Mouse (Mus musculus): ENCODE measurements around the gene Cxcl14. TPM values are rescaled to one million over a fixed set of nuclear protein-coding genes. Genes with fewer than 3 reads are reported as not detected.

The Cxcl14 gene
- total RNA-seq, 2 experiments from 2014 or later = 30.7 to 35.6 TPM

- no peak for DNase-seq
- Histone ChIP-seq H3K27ac (no peak overlapping the region), H3K4me3 (no peak overlapping the region)
- no peak for TF ChIP-seq CTCF (IDR thresholded peaks at IDR 0.05)
- intact Hi-C loops (cut with DNase I) = no loop called here
Measured at GRCm38 (mm10) chr13:56257469-56258153, 38.7 kb downstream of the Cxcl14 start.

DNA sequence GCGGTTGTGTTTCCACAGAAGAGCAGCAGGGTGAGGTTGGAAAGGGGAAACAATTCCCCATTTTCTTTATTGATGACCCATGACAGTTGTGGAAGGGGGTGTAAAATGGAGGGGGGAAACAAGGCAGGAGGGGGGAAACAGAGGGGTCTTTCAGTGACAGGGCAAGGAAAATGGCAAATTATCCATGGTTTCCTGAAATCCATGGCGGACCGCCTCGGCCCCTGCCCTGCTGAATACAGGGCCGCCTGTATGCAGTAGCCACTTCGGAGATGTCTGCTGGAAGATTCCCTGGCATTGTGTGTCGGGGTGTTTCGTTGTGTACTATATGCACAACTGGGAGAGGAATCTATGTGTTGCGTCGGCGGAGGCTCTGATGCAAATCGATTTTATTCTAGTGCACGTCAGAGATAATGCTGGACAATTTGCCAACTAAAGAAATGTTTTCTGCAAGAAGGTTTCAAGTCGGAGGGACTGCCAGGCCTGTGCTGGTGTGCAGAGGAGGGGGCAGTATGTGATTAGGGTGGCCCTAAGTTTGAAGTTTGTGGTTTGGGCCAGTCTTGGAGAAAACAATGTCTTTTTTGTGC is 39.5 kb downstream of the Cxcl14 start:
- H3K27ac ChIP-seq = no peak overlapping the region
- no peak for DNase-seq
- intact Hi-C loops (cut with DNase I) = no loop called here
- no peak for TF ChIP-seq CTCF (IDR thresholded peaks at IDR 0.05)
- H3K4me3 ChIP-seq = no peak overlapping the region

DNA sequence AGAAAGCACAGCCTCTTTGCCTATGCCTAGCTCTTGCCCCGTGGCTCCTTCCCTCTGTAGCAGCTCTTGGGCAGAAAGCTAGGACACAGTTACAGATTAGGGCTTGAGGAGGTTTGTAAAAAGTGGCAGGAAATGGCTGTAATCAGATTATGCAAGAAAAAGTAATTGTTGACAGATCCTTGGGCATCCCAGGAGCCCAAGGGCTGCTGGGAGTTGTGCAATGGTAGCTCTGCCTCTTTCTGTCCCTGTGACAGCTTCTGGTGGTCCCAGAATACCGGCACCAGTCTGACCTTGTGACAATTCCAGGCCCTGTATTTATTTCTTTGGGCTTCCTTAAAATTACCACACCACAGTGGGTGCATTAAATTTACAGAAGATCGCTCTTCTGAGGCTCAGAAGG is 43.0 kb downstream of the Cxcl14 start:
- DNase-seq = no peak
- Histone ChIP-seq H3K27ac (no peak overlapping the region), H3K4me3 (no peak overlapping the region)
- TF ChIP-seq CTCF (IDR thresholded peaks at IDR 0.05) = no peak
- intact Hi-C loops (cut with DNase I) = no loop called here

GRCm38 (mm10) chr13:56252783-56253182 is 43.6 kb downstream of the Cxcl14 start:
- intact Hi-C loops (cut with DNase I) = no loop called here
- no peak for TF ChIP-seq CTCF (IDR thresholded peaks at IDR 0.05)
- no peak overlapping the region for H3K4me3 ChIP-seq

DNA sequence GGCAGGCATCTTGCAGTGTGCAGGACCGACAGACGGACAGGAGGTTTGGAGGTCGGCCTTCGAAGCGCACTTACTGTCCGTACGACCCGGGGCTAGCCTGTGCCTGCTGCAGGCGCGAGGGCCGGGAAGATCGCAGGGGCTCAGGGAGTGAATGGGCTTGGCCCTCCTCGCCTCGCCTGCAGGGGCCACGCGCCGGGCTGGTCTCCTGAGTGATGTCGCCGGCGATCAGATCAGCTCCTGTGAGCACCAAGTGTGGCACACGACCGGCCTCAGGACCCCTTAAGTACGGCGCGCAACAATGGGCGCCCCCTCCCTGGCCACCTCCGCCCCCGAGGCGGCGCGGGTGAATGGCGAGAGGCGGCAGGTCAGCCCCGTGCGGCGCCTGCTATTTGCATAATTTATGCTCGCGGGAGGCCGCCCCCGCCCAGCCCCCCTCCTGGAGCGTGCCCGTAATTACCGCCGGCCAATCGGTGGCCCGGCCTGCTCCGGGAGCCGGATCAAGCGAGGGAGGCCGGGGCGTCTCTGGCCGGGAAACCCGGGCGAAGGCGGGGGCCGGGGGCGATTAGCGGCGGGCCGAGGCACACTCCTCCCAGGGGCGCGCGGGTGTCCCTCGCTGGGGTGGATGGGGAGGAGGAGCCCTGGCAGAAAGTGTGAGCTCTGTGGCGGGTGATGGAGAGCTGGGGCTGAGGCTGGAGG is 44.3 kb downstream of the Cxcl14 start, which contains the start of gene Neurog1:
Gene Neurog1, minus strand, starts transcription at position 240 of the 696 bp plus-strand sequence.
- intact Hi-C loops (cut with DNase I) = no loop called here
- peak within 1 kb of the TSS; percentile 47 for H3K4me3 ChIP-seq
- DNase-seq = no peak

More at GRCm38 (mm10) chr13:56252783-56253182, 43.6 kb downstream of the Cxcl14 start:
- no peak for DNase-seq
- H3K27ac ChIP-seq = no peak overlapping the region

GRCm38 (mm10) chr13:56251176-56251923 is 45.0 kb downstream of the Cxcl14 start:
- Histone ChIP-seq H3K27ac (no peak overlapping the region), H3K4me3 (no peak overlapping the region)
- no peak for TF ChIP-seq CTCF (IDR thresholded peaks at IDR 0.05)
- DNase-seq = no peak
- intact Hi-C loops (cut with DNase I) = no loop called here

More for the DNA sequence above, 44.3 kb downstream of the Cxcl14 start, which contains the start of gene Neurog1:
- H3K27ac ChIP-seq = no peak within 1 kb of the TSS
- no peak for TF ChIP-seq CTCF (IDR thresholded peaks at IDR 0.05)

GRCm38 (mm10) chr13:56250551-56251161 is 45.7 kb downstream of the Cxcl14 start:
- no peak overlapping the region for H3K4me3 ChIP-seq
- no peak for TF ChIP-seq CTCF (IDR thresholded peaks at IDR 0.05)
- no peak overlapping the region for H3K27ac ChIP-seq
- intact Hi-C loops (cut with DNase I) = no loop called here
- DNase-seq = no peak

DNA sequence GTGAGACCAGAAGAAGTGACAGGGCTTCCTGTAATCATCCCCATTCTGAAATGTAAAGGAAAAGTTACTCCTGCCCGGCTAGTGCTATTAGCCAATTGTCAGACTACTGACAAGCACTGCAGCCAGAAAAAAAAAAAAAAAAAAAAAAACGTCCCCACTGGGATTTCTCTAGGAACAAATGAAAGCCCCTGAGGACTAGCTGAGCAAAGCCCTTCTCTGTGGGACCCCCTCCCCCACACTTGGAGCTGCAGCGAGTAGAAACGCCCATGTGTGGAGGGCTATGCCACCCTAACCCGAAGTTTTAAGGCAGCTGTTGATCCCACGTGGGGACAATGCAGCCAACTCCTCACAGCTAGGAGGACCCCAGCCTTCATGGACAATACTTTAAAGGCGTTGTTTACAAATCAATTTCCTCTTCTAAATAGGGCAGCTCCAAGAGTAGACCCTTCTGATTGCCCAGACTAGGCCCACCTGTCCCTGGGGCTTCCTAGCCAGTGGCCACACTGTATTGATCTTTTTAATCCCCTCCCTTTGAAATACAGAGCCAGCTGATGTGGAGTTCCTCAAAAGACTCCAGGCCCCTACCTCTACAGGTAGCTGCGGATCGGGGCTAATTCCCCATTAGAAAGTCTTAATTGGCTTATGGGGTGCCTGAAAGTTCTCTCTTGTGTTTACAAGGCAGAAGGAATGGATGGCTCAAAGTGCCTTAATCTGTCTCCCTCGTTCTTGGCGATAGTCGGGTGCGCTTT is 46.6 kb downstream of the Cxcl14 start:
- intact Hi-C loops (cut with DNase I) = no loop called here
- Histone ChIP-seq H3K27ac (no peak overlapping the region), H3K4me3 (no peak overlapping the region)
- no peak for TF ChIP-seq CTCF (IDR thresholded peaks at IDR 0.05)
- no peak for DNase-seq

DNA sequence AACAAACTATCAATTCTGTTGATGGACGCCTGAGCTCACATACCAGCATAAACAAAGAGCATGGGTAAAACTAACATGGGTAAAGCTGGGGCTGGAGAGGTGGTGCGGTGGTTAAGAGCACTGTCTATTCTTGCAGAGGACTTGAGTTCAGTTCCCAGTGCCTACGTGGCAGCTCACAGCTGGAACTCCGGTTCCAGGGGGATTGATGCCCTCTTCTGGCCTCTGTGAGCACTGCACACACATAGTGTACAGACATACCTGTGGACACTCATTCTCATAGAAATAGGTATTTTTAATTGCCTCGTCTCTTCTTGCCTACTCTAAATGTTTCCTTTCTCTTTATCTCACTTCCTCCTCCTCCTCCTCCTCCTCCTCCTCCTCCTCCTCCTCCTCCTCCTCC is 53.2 kb downstream of the Cxcl14 start:
- no peak for TF ChIP-seq CTCF (IDR thresholded peaks at IDR 0.05)
- Histone ChIP-seq H3K27ac (no peak overlapping the region), H3K4me3 (no peak overlapping the region)
- intact Hi-C loops (cut with DNase I) = no loop called here
- no peak for DNase-seq

DNA sequence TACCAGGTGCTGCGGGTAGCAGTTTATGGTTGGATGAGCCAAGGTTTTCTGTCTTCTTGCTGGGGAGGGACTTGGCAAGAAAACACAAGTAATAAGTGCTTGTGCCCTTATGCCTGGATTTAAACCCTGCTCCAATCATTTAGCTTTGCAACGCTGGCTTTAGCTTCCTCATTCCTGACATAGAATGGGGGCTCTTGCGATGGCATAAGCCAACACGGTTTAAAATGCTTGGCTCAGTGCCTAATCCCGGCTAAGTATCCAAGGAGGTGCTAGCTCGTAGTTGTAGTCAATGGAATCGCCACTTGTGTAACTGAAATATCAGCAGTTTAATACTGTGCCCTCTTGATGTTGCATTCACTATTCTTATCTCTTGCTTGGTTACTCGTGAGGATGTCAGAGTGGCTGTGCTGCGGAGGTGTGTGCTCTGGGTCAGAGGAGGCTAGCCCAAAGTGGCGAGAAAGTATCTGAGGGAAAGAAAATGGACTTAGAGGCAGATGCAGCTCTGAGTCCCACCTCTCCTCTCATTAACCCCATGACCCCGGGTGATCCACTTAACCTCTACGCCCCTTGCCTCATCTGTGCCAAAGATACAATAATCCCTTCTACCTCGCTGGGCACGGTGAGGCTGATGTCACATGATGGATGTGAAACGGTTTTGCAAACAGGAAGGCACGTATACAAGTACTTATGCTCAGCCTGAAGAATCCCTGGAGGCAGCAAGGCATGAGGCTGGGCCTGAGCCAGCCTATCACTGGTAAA is 56.2 kb downstream of the Cxcl14 start:
- no peak overlapping the region for H3K4me3 ChIP-seq
- no peak overlapping the region for H3K27ac ChIP-seq
- no peak for DNase-seq
- TF ChIP-seq CTCF (IDR thresholded peaks at IDR 0.05) = no peak
- intact Hi-C loops (cut with DNase I) = no loop called here

Other genes with a start within 250 kb of the Cxcl14 start
- 10 to 100 TPM; 64.1 to 69.2 TPM for gene H2afy, start 160.2 kb downstream of the Cxcl14 start, total RNA-seq (2021)
- gene Tifab, start 117.7 kb downstream of the Cxcl14 start, total RNA-seq (2021) = under 1 TPM; 0.18 to 0.28 TPM
- not detected for gene Neurog1, start 44.4 kb downstream of the Cxcl14 start, total RNA-seq (2021)
- gene Gm3045, start 130.0 kb upstream of the Cxcl14 start, total RNA-seq (2021) = not detected
- gene Slc25a48, start 141.8 kb upstream of the Cxcl14 start, total RNA-seq (2021) = not detected
- gene Il9, start 185.7 kb upstream of the Cxcl14 start, total RNA-seq (2021) = not detected
- gene Fbxl21, start 225.9 kb upstream of the Cxcl14 start, total RNA-seq (2021) = not detected

All from gastrocnemius, adult 2 months (tissue).